Mouse (Mus musculus) CH12.LX (cell line): ENCODE results near the gene Fam24a.

Experiments used
- CTCF ChIP-seq, 2 experiments: IDR thresholded peaks in 1 of 2; conservative IDR thresholded peaks in 1 of 2; 2 replicates each; pipeline ENCODE4 v1.5.1; 2011 to 2012; ENCODE audit warnings: low read depth in 2 of 2, low read length in 2 of 2, improper control_type of control experiment in 1 of 2, inconsistent platforms in 1 of 2, mild to moderate bottlenecking in 1 of 2, moderate library complexity in 1 of 2
- E2F4 ChIP-seq: IDR thresholded peaks from 2 replicates; pipeline ENCODE4 v1.6.1; 2011; ENCODE audit warnings: low read depth, low read length, improper control_type of control experiment; ENCODE audit not compliant: insufficient replicate concordance
- ELF1 ChIP-seq: IDR thresholded peaks from 2 replicates; pipeline ENCODE4 v1.6.1; 2014; ENCODE audit warnings: low read depth, mild to moderate bottlenecking, inconsistent platforms, low read length, improper control_type of control experiment
- EP300 ChIP-seq: IDR thresholded peaks from 2 replicates; pipeline ENCODE4 v1.6.1; 2011; ENCODE audit warnings: low read length, improper control_type of control experiment
- GABPA ChIP-seq: IDR thresholded peaks from 2 replicates; pipeline ENCODE4 v1.6.1; 2012; ENCODE audit warnings: low read depth, low read length, improper control_type of control experiment, inconsistent platforms; ENCODE audit not compliant: insufficient replicate concordance
- HCFC1 ChIP-seq: IDR thresholded peaks from 2 replicates; pipeline ENCODE4 v1.6.1; 2012; ENCODE audit warnings: low read depth, mild to moderate bottlenecking, inconsistent platforms, low read length, improper control_type of control experiment
- JUND ChIP-seq: conservative IDR thresholded peaks from 2 replicates; pipeline ENCODE4 v1.6.1; 2011; ENCODE audit warnings: low read depth, low read length, improper control_type of control experiment
- MAX ChIP-seq: IDR thresholded peaks from 2 replicates; pipeline ENCODE4 v1.6.1; 2011; ENCODE audit warnings: low read length, improper control_type of control experiment
- MXI1 ChIP-seq: IDR thresholded peaks from 2 replicates; pipeline ENCODE4 v1.6.1; 2011; ENCODE audit warnings: mild to moderate bottlenecking, low read depth, low read length, improper control_type of control experiment
- POLR2A ChIP-seq: IDR thresholded peaks from 2 replicates; pipeline ENCODE4 v1.6.1; 2011; ENCODE audit warnings: low read depth, mild to moderate bottlenecking, improper control_type of control experiment, low read length
- POLR2AphosphoS2 ChIP-seq: IDR thresholded peaks from 2 replicates; pipeline ENCODE4 v1.6.1; 2011; ENCODE audit warnings: low read depth, low read length, improper control_type of control experiment
- RAD21 ChIP-seq: IDR thresholded peaks from 2 replicates; pipeline ENCODE4 v1.6.1; 2011; ENCODE audit warnings: low read depth, mild to moderate bottlenecking, low read length, improper control_type of control experiment, moderate library complexity
- TCF12 ChIP-seq: IDR thresholded peaks from 2 replicates; pipeline ENCODE4 v1.6.1; 2014; ENCODE audit warnings: low read depth, mild to moderate bottlenecking, inconsistent platforms, low read length, improper control_type of control experiment
- USF1 ChIP-seq: IDR thresholded peaks from 2 replicates; pipeline ENCODE4 v1.6.1; 2014; ENCODE audit warnings: low read depth, mild to moderate bottlenecking, inconsistent platforms, low read length, improper control_type of control experiment

DNA sequence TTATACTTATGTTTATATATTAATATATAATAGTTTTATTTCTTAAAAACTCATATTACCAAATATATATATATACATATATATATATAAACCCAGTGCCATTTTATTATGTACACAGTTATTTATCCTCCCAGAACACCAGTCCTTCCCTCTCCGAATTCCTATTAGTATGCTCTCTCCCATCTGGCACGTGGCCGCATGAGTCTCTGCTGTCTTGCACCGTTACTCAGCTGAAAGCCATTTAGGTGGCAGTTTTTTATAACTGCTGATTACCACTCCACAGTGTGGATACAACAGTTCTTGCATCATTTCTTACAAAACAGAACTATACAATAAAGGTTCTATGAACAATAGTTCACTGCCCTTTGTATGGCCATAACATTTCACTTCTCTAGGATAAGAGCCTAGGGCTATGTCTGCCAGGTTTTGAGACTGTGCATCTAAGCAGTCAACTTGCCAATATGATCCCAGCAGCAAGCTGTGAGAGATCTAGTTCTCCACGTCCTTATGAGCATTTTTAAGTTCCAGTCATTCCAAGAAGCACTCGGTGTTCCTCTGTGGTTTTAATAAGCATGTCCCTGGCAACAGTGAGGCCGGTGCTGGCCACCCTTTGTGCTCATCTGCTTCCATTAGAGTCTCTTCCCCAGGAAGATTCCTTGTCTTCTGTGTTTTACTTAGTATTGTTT lies 12.3 kb downstream of the Fam24a start:
- TF ChIP-seq TCF12 = no peak
- no peak for TF ChIP-seq JUND
- no peak for TF ChIP-seq EP300
- TF ChIP-seq GABPA = no peak
- TF ChIP-seq HCFC1 = no peak
- TF ChIP-seq RAD21 = no peak
- TF ChIP-seq POLR2A = no peak
- TF ChIP-seq CTCF (conservative IDR thresholded peaks at IDR 0.05 in 1 of 2, IDR thresholded peaks at IDR 0.05 in 1 of 2; ENCODE audit: low read depth in 2 of 2, low read length in 2 of 2) = no peak
- no peak for TF ChIP-seq E2F4
- TF ChIP-seq MAX = no peak
- TF ChIP-seq POLR2AphosphoS2 = no peak
- TF ChIP-seq ELF1 = no peak
- TF ChIP-seq MXI1 = no peak
- no peak for TF ChIP-seq USF1
